Mouse (Mus musculus) liver, adult 2 months (tissue): ENCODE data around the gene Hirip3. TPM values are rescaled to one million over a fixed set of nuclear protein-coding genes. Genes with fewer than 3 reads are reported as not detected.

Experiments used
- DNase-seq: peaks from one replicate; pipeline ENCODE4 v3.0.0-alpha.2; 2011; ENCODE audit warnings: low read depth, low spot score; ENCODE audit errors: extremely low read depth
- H3K27ac ChIP-seq: fragments of 200-500 bp; replicated peaks from 2 replicates; pipeline ENCODE4 v1.5.1; 2012; ENCODE audit warnings: low read depth, mild to moderate bottlenecking, control low read depth, inconsistent platforms, low read length; ENCODE audit not compliant: insufficient read depth
- H3K27me3 ChIP-seq: fragments of 200-500 bp; 2 replicates; pipeline ENCODE4 v1.6.1; 2012; ENCODE audit warnings: mild to moderate bottlenecking, moderate library complexity, low read length, inconsistent platforms; ENCODE audit not compliant: control insufficient read depth, insufficient read depth
- H3K36me3 ChIP-seq: fragments of 200-500 bp; 2 replicates; pipeline ENCODE4 v1.6.1; 2012; ENCODE audit warnings: low read length, inconsistent platforms; ENCODE audit not compliant: control insufficient read depth, insufficient read depth
- H3K4me1 ChIP-seq: fragments of 200-500 bp; 2 replicates; pipeline ENCODE4 v1.6.1; 2011; ENCODE audit warnings: low read length; ENCODE audit not compliant: control insufficient read depth, insufficient read depth
- H3K4me3 ChIP-seq: fragments of 200-500 bp; 2 replicates; pipeline ENCODE4 v1.5.1; 2011; ENCODE audit warnings: low read depth, mild to moderate bottlenecking, control low read depth, low read length, moderate library complexity; ENCODE audit not compliant: insufficient read depth
- H3K79me2 ChIP-seq: fragments of 200-500 bp; 2 replicates; pipeline ENCODE4 v1.6.1; 2012; ENCODE audit warnings: inconsistent platforms, mild to moderate bottlenecking, low read length, moderate library complexity; ENCODE audit not compliant: control insufficient read depth, insufficient read depth
- H3K9ac ChIP-seq: fragments of 200-500 bp; 2 replicates; pipeline ENCODE4 v1.6.1; 2012; ENCODE audit warnings: low read depth, mild to moderate bottlenecking, control low read depth, inconsistent platforms, low read length
- CTCF ChIP-seq: fragments of 200-500 bp; IDR thresholded peaks from 2 replicates; pipeline ENCODE4 v1.5.1; 2011; ENCODE audit warnings: low read depth, low read length, control low read depth
- POLR2A ChIP-seq: fragments of 200-500 bp; IDR thresholded peaks from 2 replicates; pipeline ENCODE4 v1.6.1; 2011; ENCODE audit warnings: low read length, control low read depth; ENCODE audit not compliant: insufficient read depth; ENCODE audit errors: extremely low read depth
- WGBS: fragments of 180-500 bp; shearing (Covaris S2); methylation state at CpG from one replicate; pipeline ENCODE4 v1.1.7; 2018; 5-methylcytosine and 5-hydroxymethylcytosine counted together
- polyA plus RNA-seq: library from polyadenylated mRNA; depleted of rRNA; stranded (reverse); fragments of >200 nt; gene quantifications from 2 replicates; pipeline ENCODE4 v1.2.3, GENCODE M21; 2012
- total RNA-seq: library from RNA; depleted of rRNA; stranded (reverse); fragments of >200 nt; gene quantifications from 2 replicates; pipeline ENCODE4 v1.2.3, GENCODE M21; 2014

The Hirip3 gene
- total and polyA plus RNA-seq, 2 experiments: 1.0 to 2.4 TPM

DNA sequence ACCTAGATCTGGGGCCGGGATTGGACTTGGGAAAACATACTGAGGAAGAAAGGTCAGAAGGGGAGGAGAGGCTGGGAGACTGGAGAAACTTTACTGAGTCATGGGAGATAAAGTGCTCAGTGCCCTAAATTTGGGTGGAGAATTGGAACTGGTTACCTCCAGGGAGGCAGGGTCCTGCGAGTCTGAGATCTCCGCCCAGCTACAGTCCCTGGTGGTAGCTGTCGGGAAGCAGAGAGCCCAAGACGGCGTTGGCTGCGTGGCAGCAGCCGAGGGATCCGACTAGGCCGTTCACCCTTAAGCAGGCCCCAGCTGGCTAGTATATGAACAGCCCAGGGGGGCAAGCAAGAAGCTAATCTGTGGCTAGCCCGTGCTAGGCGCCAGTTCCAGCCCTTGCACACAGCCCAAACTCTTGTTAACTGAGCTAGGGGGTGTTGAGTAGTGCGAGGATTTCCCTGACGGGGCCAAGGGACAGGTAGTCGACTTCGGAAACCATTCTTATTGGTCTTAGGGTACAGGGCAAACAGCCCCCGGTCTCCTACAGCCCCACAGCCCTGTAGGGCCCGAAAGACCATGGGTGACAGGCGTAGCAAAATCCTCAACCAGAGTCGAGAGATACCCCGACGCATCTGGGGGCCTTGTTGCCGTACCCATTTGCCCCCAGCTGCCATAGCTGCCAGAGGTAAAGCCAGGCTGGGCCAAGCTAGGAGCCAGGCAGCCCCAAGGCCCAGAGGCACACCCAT is 8.2 kb downstream of the Hirip3 start:
- H3K4me1 ChIP-seq: no peaks in the 10 kb centered on the region
- DNase-seq: no peak
- WGBS: 93% methylated on average over 23 of the region's 23 CpGs
- H3K36me3 ChIP-seq: peaks cover 50% of the 10 kb centered on the region
- no peaks in the 10 kb centered on the region for H3K79me2 ChIP-seq
- no peak overlapping the region for H3K4me3 ChIP-seq
- no peak overlapping the region for H3K27ac ChIP-seq
- H3K27me3 ChIP-seq: no peaks in the 10 kb centered on the region
- H3K9ac ChIP-seq: no peak overlapping the region
- TF ChIP-seq POLR2A (no peak), CTCF (no peak)

DNA sequence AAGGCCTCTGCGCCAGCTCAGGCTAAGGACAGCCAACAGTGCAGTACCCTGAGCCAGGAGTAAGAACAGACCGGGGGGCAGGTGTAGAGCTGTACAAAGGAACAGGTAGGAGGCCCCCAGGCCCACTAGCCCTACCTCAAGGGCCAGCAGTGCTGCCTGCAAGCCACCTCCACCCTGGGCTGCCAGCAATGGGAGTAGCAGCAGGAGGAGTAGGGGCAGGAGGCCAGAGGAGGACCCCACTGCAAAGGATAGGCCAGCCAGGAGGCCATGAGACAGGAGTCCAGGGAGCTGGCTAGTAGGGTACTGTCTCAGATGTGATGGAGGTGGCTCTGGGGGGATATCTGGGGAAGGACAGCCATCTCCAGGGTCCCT is 8.7 kb downstream of the Hirip3 start:
- Histone ChIP-seq H3K9ac (no peak overlapping the region), H3K79me2 (no peaks in the 10 kb centered on the region), H3K27me3 (no peaks in the 10 kb centered on the region), H3K4me1 (no peaks in the 10 kb centered on the region), H3K4me3 (no peak overlapping the region), H3K27ac (no peak overlapping the region), H3K36me3 (peaks cover 56% of the 10 kb centered on the region)
- TF ChIP-seq CTCF (no peak), POLR2A (no peak)
- DNase-seq: no peak
- 97% methylated on average over 2 of the region's 2 CpGs for WGBS

DNA sequence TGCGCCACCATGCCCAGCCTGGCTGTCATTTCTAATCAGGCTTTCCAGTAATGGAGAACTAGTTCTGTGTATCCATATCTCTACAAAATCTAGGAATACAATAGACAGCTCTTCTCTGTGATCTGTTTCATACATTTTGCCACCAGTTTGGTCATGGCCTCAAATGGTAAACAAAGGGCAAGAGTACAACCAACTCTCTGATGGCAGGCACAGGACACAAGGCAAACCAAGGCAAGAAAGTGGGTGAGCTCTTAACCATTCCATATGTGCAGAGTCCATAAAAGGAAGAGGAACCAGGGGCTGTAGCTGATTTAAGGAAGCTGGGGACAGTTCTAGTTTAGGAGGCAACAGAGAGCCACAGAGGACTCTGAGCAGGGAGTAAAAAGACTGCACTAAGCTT is 15.5 kb downstream of the Hirip3 start:
- no peaks in the 10 kb centered on the region for H3K79me2 ChIP-seq
- no peak for TF ChIP-seq CTCF
- no peak for TF ChIP-seq POLR2A
- no peaks in the 10 kb centered on the region for H3K27me3 ChIP-seq

DNA sequence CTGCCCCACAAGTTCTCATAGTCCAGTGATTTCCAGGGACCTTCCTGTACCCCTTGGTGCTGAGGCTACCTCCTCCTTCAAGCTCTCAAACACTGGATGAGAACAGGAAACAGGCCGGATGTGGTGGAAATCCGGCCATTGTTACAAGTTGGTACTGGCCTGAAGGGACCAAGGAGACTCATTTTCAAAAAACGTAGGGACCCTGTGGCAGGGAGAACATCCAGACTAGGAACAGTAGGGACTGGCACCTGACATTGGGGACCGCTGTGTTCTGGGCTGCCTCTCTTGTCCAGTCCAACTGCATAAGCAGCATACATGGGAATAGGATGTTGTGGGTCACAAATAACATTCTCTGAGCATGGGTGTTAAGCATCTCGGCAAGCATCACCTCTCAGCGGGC is 19.3 kb downstream of the Hirip3 start:
- H3K4me1 ChIP-seq: peaks cover 11% of the 10 kb centered on the region
- peaks cover 44% of the 10 kb centered on the region for H3K36me3 ChIP-seq
- 79% methylated on average over 6 of the region's 6 CpGs for WGBS
- no peak for TF ChIP-seq POLR2A
- peaks cover 8% of the 10 kb centered on the region; the same call in 1 of the 2 replicates for H3K79me2 ChIP-seq
- H3K9ac ChIP-seq: peak overlapping the region; percentile 32; the same call in 1 of the 2 replicates
- no peak overlapping the region; the same call in 1 of the 2 replicates for H3K4me3 ChIP-seq
- H3K27ac ChIP-seq: peak overlapping the region; percentile 26
- H3K27me3 ChIP-seq: no peaks in the 10 kb centered on the region
- DNase-seq: no peak

More for the DNA sequence above, 15.5 kb downstream of the Hirip3 start:
- no peak for DNase-seq
- no peak overlapping the region for H3K4me3 ChIP-seq
- H3K36me3 ChIP-seq: peaks cover 74% of the 10 kb centered on the region
- WGBS: 95% methylated on average over 1 of the region's 1 CpGs
- H3K4me1 ChIP-seq: peaks cover 6% of the 10 kb centered on the region; the same call in 1 of the 2 replicates
- H3K9ac ChIP-seq: no peak overlapping the region
- H3K27ac ChIP-seq: no peak overlapping the region

DNA sequence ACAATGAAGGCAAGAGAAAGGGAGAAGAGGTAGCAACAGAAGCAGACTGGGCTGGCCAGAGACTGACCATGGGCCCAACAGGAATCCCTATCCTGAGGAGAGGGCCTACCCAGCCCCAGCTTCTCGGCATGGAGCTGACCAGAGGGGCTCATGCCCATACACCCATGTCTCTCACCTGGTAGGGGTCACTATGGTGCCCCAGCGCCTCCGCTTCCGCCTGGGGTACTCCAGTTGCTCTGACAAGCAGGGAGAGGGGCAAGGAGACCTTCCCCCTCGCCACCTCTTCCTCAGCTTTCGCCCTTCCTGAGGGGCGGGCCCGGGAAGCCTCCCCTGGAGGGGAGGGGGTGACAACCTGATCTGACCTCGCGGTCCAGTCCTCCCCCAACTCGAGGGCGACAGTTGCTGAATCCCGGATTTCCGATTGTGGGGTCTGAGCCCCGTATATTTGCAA is 22.0 kb downstream of the Hirip3 start:
- no peak for DNase-seq
- Histone ChIP-seq H3K79me2 (peaks cover 8% of the 10 kb centered on the region; the same call in 1 of the 2 replicates), H3K27ac (peak overlapping the region; percentile 72), H3K9ac (peak overlapping the region; percentile 92), H3K4me3 (peak overlapping the region; percentile 85), H3K36me3 (peaks cover 32% of the 10 kb centered on the region), H3K27me3 (no peaks in the 10 kb centered on the region), H3K4me1 (peaks cover 4% of the 10 kb centered on the region)
- WGBS: 13% methylated on average over 15 of the region's 15 CpGs
- TF ChIP-seq CTCF (no peak), POLR2A (no peak)
